Mouse (Mus musculus) heart, postnatal 0 days (tissue): ENCODE results near the gene Gabrb1. TPM values are rescaled to one million over a fixed set of nuclear protein-coding genes. Genes with fewer than 3 reads are reported as not detected.

ENCODE experiments used
- ATAC-seq: fragments of 200-750 bp; cut with Nextera tagmentation; 2 replicates; pipeline ENCODE4 v1.8.0; 2017; ENCODE audit warnings: low read depth, moderate number of reproducible peaks, moderate library complexity; ENCODE audit not compliant: insufficient read depth
- DNase-seq: peaks from one replicate; pipeline ENCODE4 v3.0.0-alpha.2; 2016; ENCODE audit warnings: low spot score
- H3K27ac ChIP-seq: fragments of 300-500 bp; sonication (generic); 2 replicates; pipeline ENCODE4 v1.5.1; 2014; ENCODE audit warnings: low read depth, mild to moderate bottlenecking
- H3K27me3 ChIP-seq: fragments of 300-500 bp; sonication (generic); 2 replicates; pipeline ENCODE4 v1.6.1; 2014; ENCODE audit warnings: low read length, mixed read lengths; ENCODE audit not compliant: control insufficient read depth, insufficient read depth
- H3K36me3 ChIP-seq: fragments of 300-500 bp; sonication (generic); replicated peaks from 2 replicates; pipeline ENCODE4 v1.6.1; 2014; ENCODE audit warnings: low read length, mixed read lengths; ENCODE audit not compliant: control insufficient read depth, insufficient read depth
- H3K4me1 ChIP-seq: fragments of 300-500 bp; sonication (generic); 2 replicates; pipeline ENCODE4 v1.6.1; 2014; ENCODE audit warnings: antibody characterized with exemption; ENCODE audit not compliant: control insufficient read depth, insufficient read depth
- H3K4me2 ChIP-seq: fragments of 300-500 bp; sonication (generic); 2 replicates; pipeline ENCODE4 v1.6.1; 2014; ENCODE audit warnings: low read depth, mild to moderate bottlenecking, low read length, moderate library complexity
- H3K4me3 ChIP-seq: fragments of 300-500 bp; sonication (generic); 2 replicates; pipeline ENCODE4 v1.5.1; 2014; ENCODE audit warnings: low read depth, low read length
- H3K9ac ChIP-seq: fragments of 300-500 bp; sonication (generic); replicated peaks from 2 replicates; pipeline ENCODE4 v1.6.1; 2014; ENCODE audit warnings: low read depth, low read length, mixed read lengths
- H3K9me3 ChIP-seq: fragments of 300-500 bp; sonication (generic); replicated peaks from 2 replicates; pipeline ENCODE4 v1.6.1; 2016; ENCODE audit warnings: low read length; ENCODE audit not compliant: control insufficient read depth
- CTCF ChIP-seq: IDR thresholded peaks from 2 replicates; pipeline ENCODE4 v1.5.1; 2016; ENCODE audit warnings: antibody characterized with exemption, control low read depth, low read depth
- EP300 ChIP-seq: IDR thresholded peaks from 2 replicates; pipeline ENCODE4 v1.6.1; 2016; ENCODE audit warnings: antibody characterized with exemption, low read depth
- WGBS: fragments of 180-500 bp; shearing (Covaris S2); extraction: QIAGEN DNeasy Blood & Tissue Kit; methylation state at CpG from one replicate; pipeline ENCODE4 v1.1.7; 2014; 5-methylcytosine and 5-hydroxymethylcytosine counted together
- polyA plus RNA-seq: library from polyadenylated mRNA; unstranded; fragments of >200 nt; fragmentation: Nextera tagmentation; extraction: Ambion mirVana; gene quantifications from 2 replicates; pipeline ENCODE4 v1.2.1, GENCODE M21; 2015
- total RNA-seq: library from RNA; depleted of rRNA; stranded (reverse); fragments of >200 nt; gene quantifications from 2 replicates; pipeline ENCODE4 v1.2.3, GENCODE M21; 2014; ENCODE audit warnings: low replicate concordance

The Gabrb1 gene
- total and polyA plus RNA-seq, 2 experiments from 2014 or later: 0.15 TPM; not detected in 1

DNA sequence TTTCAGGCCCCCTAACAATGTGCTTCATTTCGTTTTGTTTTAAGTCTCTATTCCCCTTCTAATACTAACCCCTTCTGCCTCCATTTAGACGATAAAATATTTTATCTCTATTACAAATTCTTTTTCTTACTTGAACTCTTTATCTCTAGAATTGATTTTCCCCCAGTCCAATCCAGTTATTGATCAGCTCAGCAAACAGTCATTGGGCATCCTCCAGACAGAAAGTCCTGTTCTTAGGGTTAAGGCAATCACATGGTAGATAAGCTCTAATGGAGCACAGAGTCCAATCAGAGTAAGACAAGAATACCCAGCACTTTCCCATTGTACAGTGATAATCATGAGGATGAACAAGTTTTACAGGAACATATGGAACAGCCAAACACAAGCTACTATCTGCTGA is 172.4 kb downstream of the Gabrb1 start:
- no peak overlapping the region for H3K9ac ChIP-seq
- no peaks in the 10 kb centered on the region for H3K4me1 ChIP-seq
- DNase-seq (no peak), ATAC-seq (no peak)
- no peaks in the 10 kb centered on the region for H3K36me3 ChIP-seq
- no peak overlapping the region for H3K4me3 ChIP-seq
- H3K27ac ChIP-seq: no peak overlapping the region
- TF ChIP-seq CTCF: no peak
- no peak for TF ChIP-seq EP300
- H3K9me3 ChIP-seq: no peaks in the 10 kb centered on the region
- H3K27me3 ChIP-seq: no peaks in the 10 kb centered on the region
- H3K4me2 ChIP-seq: no peak overlapping the region
- WGBS: 73% methylated on average over 2 of the region's 2 CpGs

- no peak for DNase-seq
- H3K9me3 ChIP-seq: no peaks in the 10 kb centered on the region
- no peak for ATAC-seq
- no peak overlapping the region for H3K4me3 ChIP-seq
- no peak overlapping the region for H3K4me2 ChIP-seq
- H3K27me3 ChIP-seq: no peaks in the 10 kb centered on the region
- H3K4me1 ChIP-seq: no peaks in the 10 kb centered on the region
- TF ChIP-seq CTCF (no peak), EP300 (no peak)
- no peak overlapping the region for H3K9ac ChIP-seq
- H3K36me3 ChIP-seq: no peaks in the 10 kb centered on the region
- H3K27ac ChIP-seq: no peak overlapping the region
Measured at GRCm38 (mm10) chr5:71842241-71842640, 184.3 kb downstream of the Gabrb1 start.

GRCm38 (mm10) chr5:71898214-71898613 is 240.3 kb downstream of the Gabrb1 start:
- DNase-seq: no peak
- 84% methylated on average over 2 of the region's 2 CpGs for WGBS
- no peak overlapping the region for H3K4me3 ChIP-seq
- no peak overlapping the region for H3K4me2 ChIP-seq
- no peaks in the 10 kb centered on the region for H3K4me1 ChIP-seq
- H3K27me3 ChIP-seq: no peaks in the 10 kb centered on the region
- no peaks in the 10 kb centered on the region for H3K36me3 ChIP-seq
- H3K9ac ChIP-seq: no peak overlapping the region
- no peaks in the 10 kb centered on the region for H3K9me3 ChIP-seq
- no peak overlapping the region for H3K27ac ChIP-seq
- TF ChIP-seq EP300: no peak
- TF ChIP-seq CTCF: no peak
- ATAC-seq: no peak

DNA sequence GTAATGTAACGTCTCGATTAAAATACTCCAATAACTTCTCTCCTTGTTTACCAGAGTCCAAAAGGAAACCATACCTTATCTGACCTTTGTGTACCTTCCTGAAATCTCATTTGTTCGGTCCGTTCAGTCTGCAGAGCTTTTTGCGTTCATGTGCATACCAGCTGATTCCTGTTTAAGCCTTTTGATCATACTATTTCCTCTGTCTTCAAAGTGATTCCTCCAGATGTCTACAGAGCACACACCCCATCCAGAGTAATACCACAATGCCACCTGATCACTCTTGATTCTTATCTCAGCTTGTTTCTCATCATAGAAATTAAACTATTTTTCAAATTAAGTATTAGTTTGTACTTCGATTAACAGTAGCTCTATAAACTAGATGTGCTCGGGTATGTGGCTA is 245.5 kb downstream of the Gabrb1 start:
- no peak overlapping the region for H3K4me3 ChIP-seq
- no peaks in the 10 kb centered on the region for H3K27me3 ChIP-seq
- H3K36me3 ChIP-seq: no peaks in the 10 kb centered on the region
- H3K9ac ChIP-seq: no peak overlapping the region
- no peak overlapping the region for H3K4me2 ChIP-seq
- no peak for ATAC-seq
- no peaks in the 10 kb centered on the region for H3K9me3 ChIP-seq
- no peak for DNase-seq
- 71% methylated on average over 7 of the region's 7 CpGs for WGBS
- TF ChIP-seq EP300 (no peak), CTCF (no peak)
- H3K27ac ChIP-seq: no peak overlapping the region
- no peaks in the 10 kb centered on the region for H3K4me1 ChIP-seq

DNA sequence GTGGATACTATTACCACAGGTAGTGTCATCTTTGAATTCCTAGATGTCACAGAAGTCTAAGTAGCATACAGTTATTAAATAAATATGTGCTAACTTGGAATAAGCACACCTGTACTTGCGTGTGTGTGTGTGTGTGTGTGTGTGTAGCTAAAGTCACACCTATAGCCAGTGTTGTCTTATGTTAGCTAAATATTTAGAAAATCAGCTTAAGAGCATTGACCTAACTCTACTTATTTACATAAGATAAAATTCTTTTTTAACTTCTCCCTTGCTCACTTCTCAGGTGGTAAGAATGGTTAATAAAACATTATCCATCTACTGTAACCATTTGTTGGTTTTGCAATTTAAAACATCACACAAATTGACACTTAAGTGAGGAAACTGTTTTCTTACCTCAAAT is 256.1 kb downstream of the Gabrb1 start:
- Histone ChIP-seq H3K9ac (no peak overlapping the region), H3K27ac (no peak overlapping the region), H3K4me3 (no peak overlapping the region), H3K4me1 (no peaks in the 10 kb centered on the region), H3K36me3 (no peaks in the 10 kb centered on the region), H3K9me3 (no peaks in the 10 kb centered on the region), H3K27me3 (no peaks in the 10 kb centered on the region), H3K4me2 (no peak overlapping the region)
- DNase-seq (no peak), ATAC-seq (no peak)
- TF ChIP-seq CTCF (no peak), EP300 (no peak)
- WGBS: 48% methylated on average over 1 of the region's 1 CpGs

DNA sequence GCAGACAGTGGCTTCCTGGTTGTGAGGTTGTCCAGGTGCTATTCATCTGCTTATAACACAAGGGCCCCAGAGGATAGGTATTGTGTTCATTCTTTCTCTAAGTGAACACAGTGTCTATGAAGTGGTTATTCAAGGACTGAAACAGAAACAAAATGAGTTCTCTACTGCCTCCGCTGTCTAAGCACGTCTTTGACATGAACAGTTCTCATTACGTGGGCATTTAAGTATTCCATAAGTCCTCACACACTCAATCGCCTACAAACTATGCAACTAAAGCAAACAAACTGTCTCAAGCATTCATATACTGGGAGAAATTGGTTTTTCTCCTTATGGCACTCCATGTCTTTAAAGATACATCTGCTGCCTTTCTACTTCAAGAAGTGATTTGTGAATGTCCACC is 257.8 kb downstream of the Gabrb1 start:
- ATAC-seq (no peak), DNase-seq (no peak)
- Histone ChIP-seq H3K4me3 (no peak overlapping the region), H3K9ac (no peak overlapping the region), H3K4me2 (no peak overlapping the region), H3K27ac (no peak overlapping the region), H3K27me3 (no peaks in the 10 kb centered on the region), H3K4me1 (no peaks in the 10 kb centered on the region), H3K9me3 (no peaks in the 10 kb centered on the region), H3K36me3 (no peaks in the 10 kb centered on the region)
- TF ChIP-seq CTCF (no peak), EP300 (no peak)
- WGBS: 78% methylated on average over 4 of the region's 4 CpGs
